Mouse (Mus musculus): ENCODE data around the gene Jph3. TPM values are rescaled to one million over a fixed set of nuclear protein-coding genes. Genes with fewer than 3 reads are reported as not detected.

Gene Jph3
- polyA plus RNA-seq, 1 experiment: not detected

DNA sequence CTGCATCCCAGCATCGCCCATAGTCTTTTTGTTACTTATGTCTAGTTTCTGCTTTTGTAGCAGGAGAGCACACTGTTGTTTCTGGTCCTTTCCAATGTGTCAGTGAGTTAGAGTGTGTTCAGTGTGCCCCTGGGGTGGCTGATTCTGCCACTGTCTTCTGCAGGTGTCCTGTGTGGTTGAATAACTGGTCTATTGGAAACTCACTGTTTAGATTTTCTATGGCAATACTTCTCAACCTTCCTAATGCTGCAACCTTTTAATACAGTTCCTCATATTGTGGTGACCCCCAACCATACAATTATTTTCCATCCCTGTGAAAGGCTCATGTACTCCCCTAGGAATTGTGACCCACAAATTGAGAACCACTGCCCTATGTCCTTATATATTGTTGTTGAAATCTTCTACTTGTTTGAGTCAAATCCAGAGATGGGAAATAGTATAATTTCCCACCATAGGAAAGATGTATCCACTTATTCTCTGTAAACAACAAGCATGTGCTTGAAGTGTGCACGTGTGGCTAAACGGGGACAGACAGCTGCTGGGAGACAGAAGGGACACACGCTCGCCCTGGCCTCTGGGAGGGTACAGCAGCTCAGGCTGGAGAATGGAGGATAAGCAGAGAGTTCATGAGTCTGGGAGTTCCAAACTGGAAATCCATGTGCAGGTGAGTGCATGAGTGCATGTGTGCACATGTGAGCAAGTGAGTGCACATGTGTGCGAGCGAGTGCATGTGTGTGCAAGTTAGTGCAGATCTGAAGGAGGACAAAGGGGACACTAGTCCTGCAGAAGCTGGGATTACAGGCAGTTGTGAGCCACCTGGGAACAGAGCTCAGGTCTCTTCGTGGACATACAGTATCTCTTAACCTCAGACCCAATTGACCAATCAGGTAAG is 112.9 kb downstream of the Jph3 start:
- Histone ChIP-seq H3K9me3 (no peaks in the 10 kb centered on the region), H3K4me1 (peaks cover 22% of the 10 kb centered on the region), H3K36me3 (replicated peaks; ENCODE audit: low read length) (no peaks in the 10 kb centered on the region), H3K4me3 (replicated peaks) (no peak overlapping the region), H3K27me3 (replicated peaks) (peaks cover 16% of the 10 kb centered on the region)
- TF ChIP-seq GATA1 (IDR thresholded peaks at IDR 0.05; ENCODE audit: borderline replicate concordance, low read length): no peak
- no peak for TF ChIP-seq FLI1 (IDR thresholded peaks at IDR 0.05; ENCODE audit: low read length)

DNA sequence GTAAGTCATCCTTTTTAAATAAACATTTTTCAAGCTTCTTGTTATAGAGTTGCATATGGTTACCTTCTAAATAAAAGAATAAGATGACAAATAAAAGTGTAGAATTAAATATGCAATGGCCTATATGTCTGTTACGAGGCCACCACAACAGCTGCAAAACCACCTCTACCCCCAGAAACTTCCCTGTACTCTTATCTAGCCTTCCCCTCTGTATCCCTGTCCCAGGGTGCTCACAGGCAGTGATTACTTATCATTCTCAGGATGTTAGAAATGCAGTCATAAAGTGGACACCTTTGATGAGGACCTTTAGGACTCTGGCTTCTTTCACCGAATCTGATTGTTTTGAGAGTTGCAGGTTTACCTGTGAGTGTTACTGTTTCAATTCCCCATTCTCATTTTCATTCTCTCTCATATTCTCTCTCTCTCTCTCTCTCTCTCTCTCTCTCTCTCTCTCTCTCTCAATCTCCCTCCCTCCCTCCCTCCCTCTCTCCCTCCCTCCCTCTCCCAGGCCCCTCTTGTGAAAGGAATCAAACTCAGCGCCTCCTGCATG is 113.8 kb downstream of the Jph3 start:
- H3K4me3 ChIP-seq (replicated peaks): no peak overlapping the region
- H3K36me3 ChIP-seq (replicated peaks; ENCODE audit: low read length): no peaks in the 10 kb centered on the region
- peaks cover 16% of the 10 kb centered on the region for H3K27me3 ChIP-seq (replicated peaks)
- TF ChIP-seq GATA1 (IDR thresholded peaks at IDR 0.05; ENCODE audit: borderline replicate concordance, low read length) (no peak), FLI1 (IDR thresholded peaks at IDR 0.05; ENCODE audit: low read length) (no peak)
- peaks cover 22% of the 10 kb centered on the region for H3K4me1 ChIP-seq
- no peaks in the 10 kb centered on the region for H3K9me3 ChIP-seq

Other genes with a start within 250 kb of the Jph3 start
- gene 1700018B08Rik, start 185.3 kb upstream of the Jph3 start, polyA plus RNA-seq (2012; ENCODE audit: insufficient read depth, low replicate concordance): not detected in 2 replicates
- 19.2 and 31.2 TPM in 2 replicates for gene Fbxo31, start 150.8 kb upstream of the Jph3 start, polyA plus RNA-seq (2012; ENCODE audit: insufficient read depth, low replicate concordance)
- gene Map1lc3b, start 139.3 kb upstream of the Jph3 start, polyA plus RNA-seq (2012; ENCODE audit: insufficient read depth, low replicate concordance): 62.1 and 147 TPM in 2 replicates
- gene Zcchc14, start 76.7 kb upstream of the Jph3 start, polyA plus RNA-seq (2012; ENCODE audit: insufficient read depth, low replicate concordance): 0.19 and 0.36 TPM in 2 replicates
- gene Klhdc4, start 99.9 kb downstream of the Jph3 start, polyA plus RNA-seq (2012; ENCODE audit: insufficient read depth, low replicate concordance): 4.1 and 37.8 TPM in 2 replicates
- 77.3 and 236 TPM in 2 replicates for gene Slc7a5, start 178.1 kb downstream of the Jph3 start, polyA plus RNA-seq (2012; ENCODE audit: insufficient read depth, low replicate concordance)
- gene Car5a, start 215.3 kb downstream of the Jph3 start, polyA plus RNA-seq (2012; ENCODE audit: insufficient read depth, low replicate concordance): 2.1 TPM in 1 of 2 replicates, not detected in the other
- 47.5 and 119 TPM in 2 replicates for gene Banp, start 220.1 kb downstream of the Jph3 start, polyA plus RNA-seq (2012; ENCODE audit: insufficient read depth, low replicate concordance)